Mouse (Mus musculus): ENCODE measurements around the gene Ero1lb.
"Not testable (repeated sequence)": the region's sequence is repeated elsewhere in the genome, so short reads cannot be mapped to it uniquely, and the experiment has no call there.

The Ero1lb gene

DNA sequence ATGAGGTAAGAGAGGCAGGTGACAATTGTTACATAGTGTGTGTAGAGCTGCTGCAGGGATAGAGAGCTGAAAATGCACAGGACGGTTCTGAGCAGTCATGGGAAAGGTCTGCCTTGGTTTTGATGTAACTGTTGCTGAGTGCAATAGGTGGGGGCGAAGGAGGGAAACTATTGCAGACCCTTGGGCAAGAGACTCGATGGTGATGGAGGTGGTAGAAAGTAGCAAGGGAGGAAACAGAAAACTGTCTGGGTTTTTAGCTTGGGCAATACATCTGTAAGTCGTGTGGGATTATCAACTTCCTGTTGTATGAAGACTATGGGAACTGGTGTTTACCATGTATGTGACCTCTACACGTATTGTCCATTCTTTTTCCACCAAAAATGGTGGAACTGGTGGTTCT lies 12.5 kb downstream of the Ero1lb start:
- no peak for DNase-seq

DNA sequence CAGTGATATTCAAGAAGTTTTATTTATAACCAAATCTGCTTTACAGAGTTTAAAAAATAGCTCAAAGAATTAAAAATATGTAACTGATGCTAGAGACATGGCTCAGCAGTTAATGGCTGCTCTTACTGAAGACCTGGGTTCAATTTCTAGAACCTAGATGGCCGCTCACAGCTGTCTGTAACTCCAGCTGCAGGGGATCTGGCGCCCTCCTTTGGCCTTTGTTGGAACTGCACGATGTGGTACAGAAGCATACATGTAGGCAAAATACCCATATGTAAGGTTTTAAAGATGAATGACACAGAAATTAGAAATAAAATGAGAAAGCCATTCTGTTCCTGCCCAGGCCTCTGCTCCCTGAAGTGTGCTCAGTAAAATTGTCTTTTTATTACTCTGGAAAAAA lies 23.3 kb downstream of the Ero1lb start:
- peak; percentile 60 for DNase-seq

DNA sequence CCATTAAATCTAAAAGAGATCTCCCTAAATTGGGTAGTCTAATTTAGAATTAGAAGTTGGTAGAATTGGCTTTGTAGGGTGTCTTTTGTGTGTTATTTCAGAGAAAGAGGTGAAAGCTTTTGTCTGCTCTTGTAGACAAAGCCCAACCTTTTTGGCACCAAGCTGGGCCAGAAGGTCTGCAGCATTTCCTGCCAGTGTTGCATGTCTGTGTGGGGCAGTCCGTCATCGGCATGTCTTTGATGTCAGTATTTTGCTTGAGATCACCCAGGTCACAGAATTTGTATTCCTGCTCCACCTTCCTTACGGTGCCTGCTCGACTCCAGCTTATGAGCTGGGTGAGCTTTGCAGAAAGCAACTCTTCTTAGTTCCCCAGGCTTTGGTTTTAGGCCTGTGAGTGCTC lies 31.4 kb downstream of the Ero1lb start:
- not testable (repeated sequence) for DNase-seq

DNA sequence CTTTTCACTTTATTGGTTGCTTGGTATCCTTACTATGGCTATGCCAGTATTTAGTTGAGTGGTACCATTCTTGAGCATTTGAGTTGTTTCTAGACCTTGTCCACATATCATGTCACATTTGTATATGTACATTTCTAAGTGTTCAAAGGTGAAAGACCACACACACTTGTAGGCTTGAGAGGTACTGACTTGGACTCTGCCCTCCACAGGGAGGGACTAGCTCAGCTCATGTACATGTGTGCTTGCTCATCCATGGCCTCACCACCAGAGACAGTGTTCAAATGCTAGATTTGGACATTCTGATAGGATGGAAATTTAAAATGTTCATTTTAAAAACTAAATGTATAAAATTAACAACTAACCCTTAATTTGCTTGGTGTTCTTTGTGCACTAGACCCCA lies 44.5 kb downstream of the Ero1lb start:
- DNase-seq, result not testable (repeated sequence)

DNA sequence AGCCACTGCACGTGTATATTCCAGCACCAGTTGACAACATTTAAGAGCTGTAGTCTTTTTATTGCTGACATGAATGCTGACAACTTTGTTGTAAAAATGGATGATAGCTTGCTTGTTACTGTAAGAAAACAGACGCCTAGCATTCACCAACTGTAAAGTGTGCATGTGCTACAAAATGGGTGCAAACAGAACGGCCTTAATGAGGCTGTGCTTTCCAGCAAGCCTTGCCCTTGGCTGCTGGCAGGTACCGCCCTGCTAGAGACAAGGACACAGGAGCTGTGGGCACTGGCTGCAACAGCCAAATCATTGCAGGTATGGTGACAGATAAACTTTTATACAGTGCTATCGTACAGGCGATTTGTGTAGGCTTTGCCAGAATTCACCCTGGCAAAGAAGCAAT lies 48.4 kb downstream of the Ero1lb start:
- not testable (repeated sequence) for DNase-seq

DNA sequence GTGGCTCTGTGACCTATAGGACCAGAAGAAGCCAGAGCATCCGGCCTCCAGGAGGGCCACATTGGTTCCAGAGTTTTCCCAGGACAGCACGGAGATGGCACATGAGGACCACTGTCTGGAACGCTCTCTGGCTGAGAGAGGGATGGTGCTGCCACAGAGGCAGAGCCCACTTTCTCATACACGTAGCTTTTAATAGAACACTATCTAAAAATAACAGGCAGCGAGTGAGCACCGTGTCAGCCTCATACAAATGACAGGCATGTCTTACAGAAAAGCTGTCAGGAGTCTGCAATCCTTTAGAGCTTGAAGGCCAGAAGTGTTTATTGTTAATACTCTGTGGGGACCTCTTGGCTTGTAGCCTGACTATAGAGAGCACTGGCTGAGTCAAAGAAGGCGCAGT lies 48.9 kb downstream of the Ero1lb start:
- DNase-seq, result not testable (repeated sequence)

DNA sequence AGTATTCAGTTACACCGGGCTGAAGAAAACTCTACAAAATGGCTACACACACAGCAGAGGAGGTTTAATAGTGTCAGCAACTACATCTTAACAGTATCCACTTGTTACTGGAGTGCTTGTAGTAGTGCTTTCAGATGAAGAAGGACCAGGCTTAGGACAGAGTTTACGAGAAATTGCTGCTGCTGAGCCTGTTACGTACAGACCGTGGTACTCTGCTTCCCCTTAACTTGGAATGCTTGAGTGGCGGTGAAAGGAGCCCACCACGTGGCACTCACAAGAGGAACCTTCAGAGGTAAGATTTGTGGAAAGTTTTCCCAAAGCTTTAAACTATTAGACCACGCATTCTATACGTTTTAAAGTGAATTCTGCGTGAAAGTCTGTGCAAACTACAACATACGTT lies 49.3 kb downstream of the Ero1lb start:
- not testable (repeated sequence) for DNase-seq

DNA sequence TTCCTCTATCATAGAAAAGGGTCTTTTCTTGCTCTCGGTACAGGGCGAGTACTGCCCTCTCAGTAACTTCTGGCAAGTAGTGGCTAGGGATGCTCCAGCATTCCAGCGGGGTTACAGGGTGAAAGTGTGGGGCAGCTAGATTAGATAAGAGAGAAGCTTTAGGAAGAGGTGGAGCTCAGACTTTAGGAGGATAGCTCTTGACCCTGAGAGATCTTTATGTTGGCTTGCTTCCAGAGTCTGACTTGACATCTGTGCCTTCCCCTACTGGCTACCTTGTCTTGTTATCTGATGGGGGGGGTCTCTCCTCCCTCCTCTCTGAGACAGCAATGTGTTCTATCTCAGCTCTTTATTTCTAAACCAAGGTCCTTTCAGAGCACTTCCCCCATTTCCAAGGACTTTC lies 50.8 kb downstream of the Ero1lb start:
- DNase-seq, result not testable (repeated sequence)

DNA sequence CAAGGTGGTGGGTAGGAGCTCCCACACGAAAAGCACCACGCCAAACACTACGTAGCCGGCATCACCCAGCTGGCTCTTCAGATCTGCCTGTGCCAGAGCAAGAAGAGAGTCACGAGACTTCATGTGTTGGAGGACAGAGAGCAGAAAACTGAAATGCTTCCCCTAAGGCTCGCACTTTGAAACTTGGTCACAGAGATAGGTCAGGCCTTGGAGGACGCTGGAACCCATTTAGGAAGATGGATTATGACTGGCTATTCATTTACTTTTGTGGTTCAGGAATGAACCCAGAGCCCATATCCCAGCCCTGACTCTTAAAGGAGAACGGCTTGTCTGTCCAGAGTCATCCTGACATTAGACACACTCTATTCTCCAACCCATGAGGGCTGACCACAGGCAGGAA lies 54.1 kb downstream of the Ero1lb start:
- not testable (repeated sequence) for DNase-seq

DNA sequence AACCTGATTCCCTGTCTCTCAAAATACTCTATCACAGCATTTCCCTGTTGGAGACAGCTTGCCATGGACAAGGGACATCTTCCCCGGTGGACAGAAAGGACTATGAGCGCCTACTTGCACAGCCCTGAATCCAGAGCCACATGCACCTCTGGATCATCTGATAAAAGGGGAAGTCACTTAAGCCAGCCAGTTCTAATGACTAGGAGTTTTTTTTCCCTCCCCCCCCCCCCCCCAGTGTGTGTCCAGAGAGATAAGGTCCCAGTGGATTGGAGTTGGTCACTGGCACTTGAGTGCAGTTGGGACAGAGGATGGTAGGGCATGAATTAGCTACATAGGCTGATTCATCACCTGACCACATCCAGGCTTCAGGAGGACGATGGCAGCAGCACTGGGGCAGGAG lies 60.4 kb downstream of the Ero1lb start:
- DNase-seq, result not testable (repeated sequence)

DNA sequence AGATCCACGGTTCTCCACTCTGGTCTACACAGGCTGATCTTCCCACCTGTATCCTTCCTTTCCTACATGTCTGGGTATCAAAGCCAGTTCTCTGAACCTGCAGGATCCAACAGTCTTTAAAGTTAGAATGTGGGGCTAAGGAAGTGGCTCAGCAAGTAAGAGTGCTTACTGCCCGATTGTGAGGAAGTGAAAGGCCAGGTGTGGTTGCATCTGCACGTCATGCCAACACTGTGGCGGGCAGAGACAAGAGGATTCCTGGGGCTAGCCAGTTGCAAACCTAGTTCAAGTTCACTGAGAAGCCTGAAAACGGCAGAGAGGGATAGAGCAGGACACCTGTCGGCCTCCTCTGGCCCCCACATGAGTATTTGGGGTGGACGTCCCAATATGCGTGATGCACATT lies 62.1 kb downstream of the Ero1lb start:
- DNase-seq, result not testable (repeated sequence)

DNA sequence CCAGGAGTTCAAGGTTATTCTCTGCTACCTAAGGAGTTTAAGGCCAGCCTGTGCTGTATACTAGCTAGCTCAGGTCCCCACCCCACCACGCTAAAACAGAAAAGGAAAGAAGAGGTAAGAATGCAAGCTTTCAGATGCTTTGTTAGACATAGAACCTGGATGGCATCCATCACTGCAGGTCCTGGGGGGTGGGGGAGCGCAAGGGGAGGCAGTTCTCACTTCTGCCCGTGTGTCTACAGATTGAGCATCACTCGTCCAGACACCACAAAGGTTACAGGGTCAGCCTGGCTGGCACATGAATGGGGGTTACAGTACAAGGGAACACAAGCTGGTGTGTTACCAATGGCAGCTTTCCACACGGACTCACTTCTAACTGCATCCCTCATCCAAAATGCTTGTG lies 62.5 kb downstream of the Ero1lb start:
- not testable (repeated sequence) for DNase-seq

DNA sequence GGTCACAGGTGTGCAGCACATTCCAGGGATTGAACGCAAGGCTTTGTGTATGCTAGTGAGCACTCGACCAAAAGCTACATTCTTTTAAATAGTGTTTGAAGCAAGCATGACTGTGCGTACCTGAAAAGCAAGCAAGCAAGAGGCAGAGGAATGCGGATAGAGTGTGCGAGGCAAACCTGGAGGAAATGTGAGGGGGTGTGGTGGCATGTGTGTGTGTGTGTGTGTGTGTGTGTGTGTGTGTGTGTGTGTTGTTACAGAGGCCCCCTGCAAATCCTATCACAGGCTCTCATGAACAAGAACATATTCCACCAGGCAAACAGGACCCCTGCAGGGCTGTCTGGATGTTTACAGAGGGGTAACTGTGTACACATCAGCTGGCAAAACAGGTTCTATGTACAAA lies 64.6 kb downstream of the Ero1lb start:
- DNase-seq, result peak; percentile 3

DNA sequence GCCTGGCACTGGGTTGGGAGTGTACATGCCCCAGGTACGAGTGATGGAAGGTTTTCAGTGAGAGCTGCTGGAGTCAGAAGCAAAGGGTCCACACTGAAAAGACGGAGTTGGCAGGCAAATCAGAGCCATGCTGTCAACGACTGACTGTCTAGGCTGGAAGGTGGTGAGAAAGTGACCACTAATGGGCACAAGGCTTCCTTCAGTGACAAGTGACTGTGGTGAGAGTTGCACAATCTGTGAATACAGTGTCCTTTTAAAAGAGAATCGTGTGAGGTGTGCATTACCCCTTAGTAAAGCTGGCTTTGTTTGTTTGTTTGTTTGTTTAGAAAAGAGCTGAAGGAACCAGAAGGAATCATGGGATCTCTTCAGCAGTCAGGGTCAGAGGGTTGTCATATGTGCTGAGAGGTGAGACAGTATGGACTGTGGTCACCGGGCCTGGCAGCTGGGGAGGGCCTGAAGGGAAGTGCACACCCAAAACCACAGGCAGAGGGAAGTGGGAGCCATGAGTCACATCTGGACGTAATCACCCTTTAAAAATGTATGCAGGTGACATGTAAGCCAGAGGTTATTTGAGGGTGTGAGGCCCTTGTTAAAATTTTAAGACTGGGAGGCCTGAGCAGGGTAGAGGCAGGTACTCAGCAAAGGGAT lies 69.4 kb downstream of the Ero1lb start:
- not testable (repeated sequence) for DNase-seq

DNA sequence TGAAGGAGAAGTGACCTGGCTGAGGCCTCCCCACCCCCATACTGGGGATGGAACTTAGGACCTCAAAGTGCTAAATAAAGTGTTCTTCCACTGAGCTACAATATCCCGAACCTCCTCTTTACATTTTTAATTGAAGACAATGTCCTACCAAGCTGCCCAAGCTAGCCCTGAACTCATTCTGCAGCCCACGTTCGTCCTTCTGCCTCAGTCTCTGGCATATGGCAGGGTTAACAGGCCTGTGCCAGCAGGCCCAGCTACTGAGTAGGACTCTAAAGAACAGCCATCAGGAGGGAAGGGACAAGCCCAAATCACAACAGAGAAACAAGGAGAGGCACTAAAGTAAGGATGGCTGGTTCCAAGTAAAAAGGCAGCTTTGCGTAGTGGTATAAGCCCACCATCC lies 77.1 kb downstream of the Ero1lb start:
- DNase-seq, result not testable (repeated sequence)

DNA sequence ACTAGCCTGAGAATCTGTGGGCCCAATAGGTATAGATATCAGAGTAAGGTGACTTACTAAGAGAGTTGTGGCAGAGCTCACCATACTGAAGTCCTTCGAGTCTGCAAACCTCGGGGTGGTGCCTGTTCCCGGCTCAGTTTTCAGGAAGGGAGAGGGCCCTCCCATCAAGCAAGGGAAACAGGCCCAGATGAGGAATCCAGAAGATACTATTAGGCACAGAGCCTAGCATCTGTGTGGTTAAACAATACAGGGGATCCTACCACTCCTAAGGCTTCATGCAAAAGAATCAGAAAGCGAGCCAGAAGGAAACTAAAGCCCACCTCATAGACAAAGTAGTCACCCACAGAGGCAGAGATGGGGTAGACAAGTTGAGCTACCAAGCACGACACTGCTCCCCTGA lies 81.0 kb downstream of the Ero1lb start:
- DNase-seq, result not testable (repeated sequence)

DNA sequence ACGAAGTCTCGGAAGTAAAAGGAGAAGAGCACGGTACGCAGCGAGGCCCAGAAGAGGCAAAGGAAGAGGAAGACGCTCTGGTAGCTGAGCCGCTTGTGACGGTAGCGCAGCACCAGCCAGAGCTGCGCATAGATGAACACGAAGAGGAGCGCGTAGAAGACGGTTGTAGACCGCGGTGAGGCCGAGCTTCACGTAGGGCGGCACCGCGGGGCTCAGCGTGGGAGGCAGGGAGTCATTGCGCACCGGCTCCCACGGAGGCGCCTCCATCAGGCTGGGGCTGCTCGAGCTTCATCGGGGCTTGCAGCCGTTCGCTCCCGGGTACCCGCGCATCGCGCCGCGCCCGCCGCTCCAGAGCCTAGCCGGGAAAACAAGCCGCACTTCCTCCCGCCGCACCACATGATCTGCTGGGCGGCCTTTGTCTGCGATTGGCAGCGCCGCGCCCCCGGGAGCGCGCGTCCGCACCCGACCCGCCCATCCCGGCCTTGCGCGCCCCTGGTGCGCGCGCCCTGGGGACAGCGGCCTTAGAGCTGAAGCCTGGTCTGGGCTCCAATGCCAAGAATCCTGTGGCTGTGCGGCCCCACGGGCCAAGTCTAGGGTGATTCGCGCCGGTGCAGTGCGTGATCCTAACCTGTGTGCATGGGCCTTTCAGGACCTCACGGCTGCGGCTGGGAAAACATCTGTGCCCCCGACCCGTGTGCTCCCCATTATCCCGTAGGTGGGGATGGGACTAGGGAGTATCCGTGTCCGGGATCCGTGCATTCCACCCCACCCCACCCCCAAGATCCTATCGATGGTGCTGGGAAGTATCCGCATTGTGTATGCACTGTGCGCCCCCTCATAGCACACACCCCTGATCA lies 84.6 kb downstream of the Ero1lb start:
- peak; percentile 79 for DNase-seq

DNA sequence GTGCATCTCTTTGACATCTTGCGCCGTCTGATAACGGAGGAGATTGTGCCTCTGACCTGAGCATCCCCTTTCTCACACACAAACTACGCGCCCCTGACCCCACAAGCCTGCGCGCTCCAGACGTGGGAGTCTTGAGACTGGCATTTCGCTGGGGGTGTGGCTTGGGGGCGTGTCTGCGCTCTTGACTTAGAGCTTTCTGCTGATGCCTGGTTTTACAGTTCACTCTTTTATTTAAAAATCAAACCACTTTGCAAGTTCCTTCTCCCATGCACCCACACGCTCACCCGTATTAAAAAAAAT lies 85.2 kb downstream of the Ero1lb start:
- DNase-seq, result peak; percentile 80

All from lung, postnatal 10 days (tissue).